Mouse (Mus musculus) myocyte (in vitro differentiated cells): ENCODE measurements at regions not wholly inside any gene's neighbourhood (a gene's known extent, or its start where the extent isn't known, plus 50 kb on each side); places are given as distances from the start of the nearest gene placed in this dataset.

Source experiments
- H3K27me3 ChIP-seq: one replicate; pipeline ENCODE4 v1.6.1; 2011; ENCODE audit not compliant: control insufficient read depth, insufficient read depth, insufficient read length
- H3K36me3 ChIP-seq: one replicate; pipeline ENCODE4 v1.6.1; 2011; ENCODE audit not compliant: control insufficient read depth, insufficient read depth
- H3K4me2 ChIP-seq: one replicate; pipeline ENCODE4 v1.6.1; 2011; ENCODE audit warnings: low read depth, control low read depth
- H3K4me3 ChIP-seq: one replicate; pipeline ENCODE4 v1.5.1; 2011; ENCODE audit warnings: mild to moderate bottlenecking, control low read depth, moderate library complexity
- H3K79me2 ChIP-seq: one replicate; pipeline ENCODE4 v1.6.1; 2011; ENCODE audit not compliant: control insufficient read depth, insufficient read depth
- H3ac ChIP-seq: one replicate; pipeline ENCODE4 v1.6.1; 2011; ENCODE audit not compliant: control insufficient read depth, insufficient read length
- CEBPB ChIP-seq: IDR thresholded peaks from 2 replicates; pipeline ENCODE4 v1.6.1; 2011; ENCODE audit warnings: mild to moderate bottlenecking, moderate library complexity; ENCODE audit not compliant: poor library complexity, insufficient read depth, severe bottlenecking
- E2F4 ChIP-seq: IDR thresholded peaks from one replicate; pipeline ENCODE4 v1.6.1; 2011; ENCODE audit warnings: mild to moderate bottlenecking, control low read depth, moderate library complexity; ENCODE audit not compliant: insufficient read depth
- MAX ChIP-seq: IDR thresholded peaks from one replicate; pipeline ENCODE4 v1.6.1; 2011; ENCODE audit warnings: low read depth, mild to moderate bottlenecking, control low read depth
- MYOD1 ChIP-seq, 3 experiments: IDR thresholded peaks; one replicate each; pipeline ENCODE4 v1.6.1; 2011; ENCODE audit warnings: control low read depth in 2 of 3, low read depth in 2 of 3, mild to moderate bottlenecking in 2 of 3, moderate library complexity in 1 of 3; ENCODE audit not compliant: insufficient read length in 2 of 3, control insufficient read depth in 1 of 3
- MYOG ChIP-seq, 3 experiments: IDR thresholded peaks; one replicate each; pipeline ENCODE4 v1.6.1; 2011; ENCODE audit warnings: control low read depth in 2 of 3, low read depth in 2 of 3, mild to moderate bottlenecking in 2 of 3; ENCODE audit not compliant: insufficient read length in 2 of 3, control insufficient read depth in 1 of 3, insufficient read depth in 1 of 3
- POLR2A ChIP-seq: IDR thresholded peaks from one replicate; pipeline ENCODE4 v1.6.1; 2011; ENCODE audit warnings: low read depth, mild to moderate bottlenecking, control low read depth, moderate library complexity; ENCODE audit not compliant: insufficient read length
- POLR2AphosphoS2 ChIP-seq: IDR thresholded peaks from one replicate; pipeline ENCODE4 v1.6.1; 2011; ENCODE audit warnings: low read depth, control low read depth; ENCODE audit not compliant: insufficient read length
- REST ChIP-seq: IDR thresholded peaks from one replicate; pipeline ENCODE4 v1.6.1; 2011; ENCODE audit warnings: mild to moderate bottlenecking, control low read depth, moderate library complexity; ENCODE audit not compliant: insufficient read depth, insufficient read length
- SRF ChIP-seq: IDR thresholded peaks from one replicate; pipeline ENCODE4 v1.6.1; 2011; ENCODE audit warnings: low read depth; ENCODE audit not compliant: control insufficient read depth, insufficient read length
- TCF12 ChIP-seq: IDR thresholded peaks from one replicate; pipeline ENCODE4 v1.6.1; 2011; ENCODE audit warnings: mild to moderate bottlenecking, control low read depth; ENCODE audit not compliant: poor library complexity, insufficient read depth, severe bottlenecking
- TCF3 ChIP-seq: IDR thresholded peaks from one replicate; pipeline ENCODE4 v1.6.1; 2011; ENCODE audit warnings: low read depth, control low read depth; ENCODE audit not compliant: insufficient read length
- USF1 ChIP-seq: IDR thresholded peaks from one replicate; pipeline ENCODE4 v1.6.1; 2011; ENCODE audit warnings: low read depth, mild to moderate bottlenecking, control low read depth, moderate library complexity

DNA sequence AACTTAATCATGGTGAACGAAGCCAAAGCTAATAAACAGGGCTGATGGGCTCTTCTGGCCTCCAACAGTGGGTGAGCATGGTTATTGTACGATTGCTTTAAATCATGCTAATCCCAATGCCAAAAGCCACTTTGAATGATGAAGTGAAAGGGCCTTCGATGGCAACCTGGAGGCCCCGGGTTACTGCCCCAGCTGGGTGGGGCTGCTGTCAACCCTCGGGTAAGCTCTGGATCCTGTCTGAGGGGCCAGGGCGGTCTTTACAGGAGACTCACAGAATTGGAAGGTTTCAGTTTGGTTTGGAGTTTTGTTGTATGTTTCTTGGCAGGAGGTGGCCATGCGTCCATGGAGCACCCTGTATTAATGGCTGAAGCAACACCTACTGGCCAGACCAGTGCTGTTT lies 78.6 kb upstream of the Bmper start:
- no peaks in the 10 kb centered on the region for H3K79me2 ChIP-seq
- no peaks in the 10 kb centered on the region for H3K36me3 ChIP-seq
- no peak overlapping the region for H3K4me3 ChIP-seq
- no peak overlapping the region for H3ac ChIP-seq
- H3K4me2 ChIP-seq, result no peak overlapping the region
- TF ChIP-seq MAX, result no peak
- TF ChIP-seq E2F4, result no peak
- no peaks in the 10 kb centered on the region for H3K27me3 ChIP-seq

DNA sequence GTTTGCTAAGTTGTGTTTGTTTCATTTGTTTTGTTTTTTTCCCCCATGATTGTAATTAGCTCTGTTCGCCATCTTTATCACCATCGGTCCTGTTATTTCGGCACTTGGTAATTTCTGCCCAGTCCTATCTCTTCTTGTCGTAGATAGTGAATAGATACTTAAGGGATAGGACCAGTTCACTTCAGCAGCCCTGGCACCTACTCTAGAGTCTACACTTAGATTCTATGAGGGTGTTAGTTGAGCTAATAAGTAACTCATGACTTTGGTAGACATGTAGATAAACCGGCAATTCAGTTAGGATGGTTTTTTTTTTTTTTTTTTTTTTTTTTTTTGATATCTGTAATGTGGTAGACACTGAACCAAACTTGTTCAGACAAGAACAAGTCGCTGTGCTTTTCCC lies 72.5 kb upstream of the Bmper start:
- TF ChIP-seq TCF3 (no peak), MYOD1 (IDR thresholded peaks at IDR 0.05; ENCODE audit: control insufficient read depth in 1 of 3, insufficient read length in 2 of 3, low read depth in 2 of 3) (no peak), SRF (no peak), REST (no peak)
- no peaks in the 10 kb centered on the region for H3K27me3 ChIP-seq
- H3K36me3 ChIP-seq, result no peaks in the 10 kb centered on the region
- H3ac ChIP-seq, result no peak overlapping the region
- no peak overlapping the region for H3K4me3 ChIP-seq
- H3K79me2 ChIP-seq, result no peaks in the 10 kb centered on the region
- no peak overlapping the region for H3K4me2 ChIP-seq

DNA sequence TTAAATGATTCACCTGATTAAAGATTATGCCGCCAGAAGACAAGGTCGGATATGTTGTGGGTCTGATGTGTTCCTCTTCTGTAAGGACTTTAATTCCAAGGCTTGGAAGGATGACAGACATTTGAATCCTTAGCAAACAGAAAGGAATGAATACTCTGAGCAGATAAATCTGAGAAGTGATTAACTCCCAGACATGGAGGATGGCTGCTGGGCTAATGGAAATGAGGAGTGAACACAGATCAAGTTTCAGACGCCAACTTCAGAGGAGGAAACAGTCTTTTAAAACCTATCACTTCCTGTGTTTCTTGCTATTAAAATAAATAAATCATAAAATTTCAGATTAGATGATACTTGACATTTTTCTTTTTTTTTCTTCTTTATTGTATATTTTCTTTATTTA lies 72.0 kb upstream of the Bmper start:
- Histone ChIP-seq H3ac (no peak overlapping the region), H3K4me3 (no peak overlapping the region), H3K79me2 (no peaks in the 10 kb centered on the region), H3K4me2 (no peak overlapping the region), H3K27me3 (no peaks in the 10 kb centered on the region), H3K36me3 (no peaks in the 10 kb centered on the region)
- no peak for TF ChIP-seq MYOD1 (IDR thresholded peaks at IDR 0.05; ENCODE audit: control insufficient read depth in 1 of 3, insufficient read length in 2 of 3, low read depth in 2 of 3)
- TF ChIP-seq TCF12, result no peak
- no peak for TF ChIP-seq CEBPB
- no peak for TF ChIP-seq TCF3
- no peak for TF ChIP-seq POLR2A
- TF ChIP-seq E2F4, result no peak
- no peak for TF ChIP-seq USF1
- TF ChIP-seq POLR2AphosphoS2, result no peak
- TF ChIP-seq REST, result no peak
- no peak for TF ChIP-seq SRF
- TF ChIP-seq MAX, result no peak
- TF ChIP-seq MYOG (IDR thresholded peaks at IDR 0.05; ENCODE audit: control insufficient read depth in 1 of 3, insufficient read depth in 1 of 3, insufficient read length in 2 of 3, low read depth in 2 of 3), result no peak

DNA sequence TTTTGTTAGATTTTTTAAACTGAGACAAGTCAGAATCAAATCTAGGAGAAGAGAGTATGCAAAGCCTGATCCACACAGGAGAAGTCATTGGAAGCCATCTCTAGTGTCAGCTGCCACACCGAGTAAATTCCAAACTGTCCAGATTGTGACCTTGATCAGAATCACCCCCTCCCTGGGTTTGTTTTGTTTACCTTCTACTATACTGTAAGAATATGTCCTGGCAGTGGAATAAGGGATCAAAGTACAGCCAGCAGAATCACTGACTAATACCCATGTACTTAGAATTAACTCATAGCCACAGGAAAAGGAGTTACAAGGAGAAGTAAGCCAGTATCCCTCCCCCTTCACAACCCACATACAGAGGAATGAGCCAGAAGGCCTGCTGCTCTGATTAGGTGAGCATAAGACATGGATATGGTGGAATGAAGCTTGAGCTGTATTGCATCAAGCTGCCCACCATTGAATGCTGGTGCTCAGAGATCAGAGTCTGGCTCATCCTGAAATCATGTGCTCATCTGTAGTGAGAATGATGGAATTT lies 70.9 kb upstream of the Bmper start:
- Histone ChIP-seq H3K27me3 (no peaks in the 10 kb centered on the region), H3K4me3 (no peak overlapping the region), H3K4me2 (no peak overlapping the region), H3K79me2 (no peaks in the 10 kb centered on the region), H3K36me3 (no peaks in the 10 kb centered on the region), H3ac (no peak overlapping the region)
- TF ChIP-seq MYOG (IDR thresholded peaks at IDR 0.05; ENCODE audit: control insufficient read depth in 1 of 3, insufficient read depth in 1 of 3, insufficient read length in 2 of 3, low read depth in 2 of 3), result no peak
- TF ChIP-seq E2F4, result no peak
- TF ChIP-seq TCF3, result no peak
- TF ChIP-seq MYOD1 (IDR thresholded peaks at IDR 0.05; ENCODE audit: control insufficient read depth in 1 of 3, insufficient read length in 2 of 3, low read depth in 2 of 3), result no peak
- TF ChIP-seq POLR2A, result no peak
- no peak for TF ChIP-seq SRF
- TF ChIP-seq REST, result no peak
- no peak for TF ChIP-seq TCF12

DNA sequence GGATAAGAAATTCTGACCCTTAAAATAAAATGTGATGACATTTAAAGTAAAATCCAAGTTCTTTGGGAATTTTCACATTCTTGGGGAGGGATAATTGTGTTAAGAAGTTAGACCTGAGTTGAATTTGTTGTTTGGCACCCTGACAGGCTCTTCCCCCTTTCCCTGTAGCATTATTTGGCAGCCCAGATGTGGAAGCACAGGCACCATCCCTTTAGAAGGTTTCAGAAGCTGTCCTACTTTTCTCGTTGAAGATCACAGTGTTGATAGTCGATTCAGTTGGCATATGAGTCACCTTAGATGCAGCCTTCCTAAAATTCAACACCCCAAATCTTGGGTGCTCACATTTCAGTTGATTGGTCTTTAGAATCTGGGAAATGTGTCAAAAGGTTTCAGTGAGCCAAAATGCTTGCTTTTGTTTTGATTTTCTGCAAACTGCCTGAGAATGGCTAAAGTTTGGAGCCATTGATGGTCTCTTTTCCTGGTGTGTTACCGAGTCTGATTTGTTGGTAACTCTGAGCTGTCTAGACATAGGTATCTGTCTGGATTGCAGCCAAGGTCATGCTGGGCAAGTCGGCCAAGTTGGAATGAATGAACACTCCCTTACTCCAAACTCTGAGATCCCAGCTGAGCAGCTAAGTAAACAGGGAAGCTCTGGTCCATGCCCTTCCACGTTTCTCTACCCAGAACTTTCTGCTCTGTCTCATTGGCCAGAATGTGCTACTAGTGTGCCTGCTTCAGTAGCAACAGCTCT lies 65.9 kb upstream of the Bmper start:
- no peaks in the 10 kb centered on the region for H3K36me3 ChIP-seq
- no peak overlapping the region for H3ac ChIP-seq
- H3K4me3 ChIP-seq, result no peak overlapping the region
- H3K4me2 ChIP-seq, result peak overlapping the region; percentile 62
- H3K27me3 ChIP-seq, result no peaks in the 10 kb centered on the region
- H3K79me2 ChIP-seq, result no peaks in the 10 kb centered on the region
- no peak for TF ChIP-seq POLR2A
- TF ChIP-seq SRF, result no peak
- TF ChIP-seq E2F4, result no peak
- TF ChIP-seq MYOD1 (IDR thresholded peaks at IDR 0.05; ENCODE audit: control insufficient read depth in 1 of 3, insufficient read length in 2 of 3, low read depth in 2 of 3), result no peak
- no peak for TF ChIP-seq TCF3
- no peak for TF ChIP-seq TCF12
- no peak for TF ChIP-seq MAX
- no peak for TF ChIP-seq POLR2AphosphoS2
- no peak for TF ChIP-seq MYOG (IDR thresholded peaks at IDR 0.05; ENCODE audit: control insufficient read depth in 1 of 3, insufficient read depth in 1 of 3, insufficient read length in 2 of 3, low read depth in 2 of 3)
- TF ChIP-seq CEBPB, result no peak
- TF ChIP-seq REST, result no peak
